Mouse (Mus musculus) embryonic facial prominence, embryonic 14.5 days (tissue): ENCODE data around the gene Sbk2. TPM values are rescaled to one million over a fixed set of nuclear protein-coding genes. Genes with fewer than 3 reads are reported as not detected.

ENCODE experiments used
- ATAC-seq: fragments of 200-750 bp; cut with Nextera tagmentation; 2 replicates; pipeline ENCODE4 v1.8.0; 2017; ENCODE audit warnings: low read depth, moderate number of reproducible peaks, moderate TSS enrichment
- DNase-seq: peaks from one replicate; pipeline ENCODE4 v3.0.0-alpha.2; 2015; ENCODE audit warnings: low spot score
- H3K27ac ChIP-seq: fragments of 300-500 bp; sonication (generic); replicated peaks from 2 replicates; pipeline ENCODE4 v1.5.1; 2014; ENCODE audit warnings: low read depth, mild to moderate bottlenecking, low read length, moderate library complexity
- H3K27me3 ChIP-seq: fragments of 300-500 bp; sonication (generic); replicated peaks from 2 replicates; pipeline ENCODE4 v1.6.1; 2014; ENCODE audit warnings: low read length; ENCODE audit not compliant: control insufficient read depth, insufficient read depth
- H3K36me3 ChIP-seq: fragments of 300-500 bp; sonication (generic); 2 replicates; pipeline ENCODE4 v1.6.1; 2014; ENCODE audit warnings: low read length, mixed read lengths; ENCODE audit not compliant: control insufficient read depth, insufficient read depth
- H3K4me1 ChIP-seq: fragments of 300-500 bp; sonication (generic); 2 replicates; pipeline ENCODE4 v1.6.1; 2014; ENCODE audit warnings: antibody characterized with exemption, low read length; ENCODE audit not compliant: control insufficient read depth, insufficient read depth
- H3K4me2 ChIP-seq: fragments of 300-500 bp; sonication (generic); 2 replicates; pipeline ENCODE4 v1.6.1; 2014; ENCODE audit warnings: low read depth, mild to moderate bottlenecking, low read length, moderate library complexity, mixed read lengths
- H3K4me3 ChIP-seq: fragments of 300-500 bp; sonication (generic); 2 replicates; pipeline ENCODE4 v1.5.1; 2014; ENCODE audit warnings: low read depth, mild to moderate bottlenecking, low read length
- H3K9ac ChIP-seq: fragments of 300-500 bp; sonication (generic); 2 replicates; pipeline ENCODE4 v1.6.1; 2014; ENCODE audit warnings: low read depth, mild to moderate bottlenecking, low read length, moderate library complexity, mixed read lengths
- H3K9me3 ChIP-seq: fragments of 300-500 bp; sonication (generic); 2 replicates; pipeline ENCODE4 v1.6.1; 2016; ENCODE audit warnings: low read length; ENCODE audit not compliant: control insufficient read depth
- WGBS: fragments of 180-500 bp; shearing (Covaris S2); extraction: QIAGEN DNeasy Blood & Tissue Kit; methylation state at CpG from one replicate; pipeline ENCODE4 v1.1.7; 2014; 5-methylcytosine and 5-hydroxymethylcytosine counted together
- polyA plus RNA-seq: library from polyadenylated mRNA; unstranded; fragments of >200 nt; fragmentation: Nextera tagmentation; extraction: Ambion mirVana; gene quantifications from 2 replicates; pipeline ENCODE4 v1.2.1, GENCODE M21; 2014

Sbk2 gene
- polyA plus RNA-seq, 1 experiment from 2014 or later: 0.64 TPM

DNA sequence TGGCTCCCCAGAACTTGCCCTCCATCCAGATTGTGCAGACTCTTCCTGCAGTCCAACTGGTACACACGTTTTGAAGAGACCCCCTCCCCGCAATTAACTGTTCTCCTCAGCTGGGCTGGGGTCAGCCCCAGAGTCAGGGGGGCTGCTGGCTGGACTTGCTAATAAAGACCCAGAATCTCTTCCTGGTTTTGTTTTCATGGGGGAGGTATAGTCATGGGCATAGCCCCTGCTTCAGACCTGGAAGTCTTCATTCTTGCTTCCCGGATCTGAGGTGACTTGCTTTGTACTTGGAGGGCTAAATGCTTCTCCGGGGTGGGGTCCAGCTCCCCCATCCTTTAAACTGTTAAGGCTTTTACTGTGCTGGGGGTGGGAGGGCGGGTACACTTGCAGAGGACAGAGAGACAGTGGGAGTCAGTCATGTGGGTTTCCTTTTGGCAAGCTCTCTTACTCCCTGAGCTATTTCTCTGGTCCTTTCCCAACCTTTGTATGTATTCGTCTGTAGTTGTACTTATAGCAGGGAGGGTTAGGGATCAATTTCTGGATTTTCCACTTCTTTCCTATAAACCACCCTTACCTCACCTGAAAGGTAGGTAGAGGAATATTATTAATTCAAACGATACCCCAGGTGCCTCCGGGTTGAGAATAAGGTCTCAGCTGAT, 42.3 kb downstream of the Sbk2 start, which contains the start of gene Nat14:
Nat14 (plus strand) TSS at position 205 of the 659 bp plus-strand sequence.
- Histone ChIP-seq H3K4me1 (peaks cover 39% of the 10 kb centered on the region), H3K36me3 (peaks cover 39% of the 10 kb centered on the region), H3K27me3 (no peaks in the 10 kb centered on the region), H3K9me3 (no peaks in the 10 kb centered on the region), H3K4me3 (peak within 1 kb of the TSS; percentile 36), H3K9ac (peak within 1 kb of the TSS; percentile 62), H3K4me2 (peak within 1 kb of the TSS; percentile 77), H3K27ac (peak within 1 kb of the TSS; percentile 90)
- 29% methylated on average over 8 of the region's 8 CpGs for WGBS
- DNase-seq (no peak), ATAC-seq (no peak)

GRCm38 (mm10) chr7:4920976-4921823, 43.0 kb downstream of the Sbk2 start:
- Histone ChIP-seq H3K27me3 (no peaks in the 10 kb centered on the region), H3K27ac (peak overlapping the region; percentile 90; the same call in 1 of the 2 replicates), H3K4me3 (no peak overlapping the region), H3K4me2 (no peak overlapping the region), H3K4me1 (peaks cover 41% of the 10 kb centered on the region), H3K9ac (0 out of 2 replicates have a peak overlapping the region, but pooled peaks have one; percentile 8), H3K9me3 (no peaks in the 10 kb centered on the region), H3K36me3 (peaks cover 39% of the 10 kb centered on the region)
- WGBS: 61% methylated on average over 21 of the region's 23 CpGs
- no peak for DNase-seq
- no peak for ATAC-seq

GRCm38 (mm10) chr7:4920496-4920895, 43.7 kb downstream of the Sbk2 start:
- peak overlapping the region; percentile 6; the same call in 1 of the 2 replicates for H3K27ac ChIP-seq
- 89% methylated on average over 19 of the region's 19 CpGs for WGBS

DNA sequence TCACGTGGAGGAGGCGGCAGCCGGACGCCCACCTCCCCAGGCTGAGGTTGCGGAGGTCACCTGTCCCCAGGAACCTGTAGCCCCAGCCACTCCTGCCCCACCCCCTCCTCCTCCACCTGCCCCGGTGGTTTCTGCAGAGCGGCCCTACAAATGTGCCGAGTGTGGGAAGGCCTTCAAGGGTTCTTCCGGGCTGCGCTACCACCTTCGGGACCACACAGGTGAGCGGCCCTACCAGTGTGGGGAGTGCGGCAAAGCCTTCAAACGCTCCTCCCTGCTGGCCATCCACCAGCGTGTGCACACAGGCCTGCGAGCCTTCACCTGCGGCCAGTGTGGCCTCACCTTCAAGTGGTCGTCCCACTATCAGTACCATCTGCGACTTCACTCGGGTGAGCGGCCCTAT, 44.2 kb downstream of the Sbk2 start:
- no peak for DNase-seq
- H3K9me3 ChIP-seq: no peaks in the 10 kb centered on the region
- peaks cover 39% of the 10 kb centered on the region for H3K36me3 ChIP-seq
- peaks cover 32% of the 10 kb centered on the region for H3K4me1 ChIP-seq
- no peak overlapping the region for H3K4me3 ChIP-seq
- no peaks in the 10 kb centered on the region for H3K27me3 ChIP-seq
- 92% methylated on average over 17 of the region's 21 CpGs for WGBS
- no peak for ATAC-seq
- no peak overlapping the region for H3K9ac ChIP-seq
- H3K27ac ChIP-seq: no peak overlapping the region
- no peak overlapping the region for H3K4me2 ChIP-seq

More at GRCm38 (mm10) chr7:4920496-4920895, 43.7 kb downstream of the Sbk2 start:
- Histone ChIP-seq H3K4me3 (no peak overlapping the region), H3K27me3 (no peaks in the 10 kb centered on the region), H3K36me3 (peaks cover 39% of the 10 kb centered on the region), H3K4me2 (no peak overlapping the region), H3K9ac (no peak overlapping the region), H3K4me1 (peaks cover 37% of the 10 kb centered on the region), H3K9me3 (no peaks in the 10 kb centered on the region)
- DNase-seq (no peak), ATAC-seq (no peak)

DNA sequence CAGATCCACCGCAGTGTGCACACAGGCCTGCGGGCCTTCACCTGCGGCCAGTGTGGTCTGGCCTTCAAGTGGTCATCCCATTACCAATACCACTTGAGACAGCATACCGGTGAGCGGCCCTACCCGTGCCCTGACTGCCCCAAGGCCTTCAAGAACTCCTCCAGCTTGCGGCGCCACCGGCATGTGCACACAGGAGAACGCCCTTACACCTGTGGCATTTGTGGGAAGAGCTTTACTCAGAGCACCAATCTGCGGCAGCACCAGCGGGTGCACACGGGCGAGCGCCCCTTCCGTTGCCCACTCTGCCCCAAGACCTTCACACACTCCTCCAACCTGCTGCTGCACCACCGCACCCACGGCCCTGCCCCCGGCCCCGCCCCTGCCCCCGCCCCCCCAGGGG, 45.1 kb downstream of the Sbk2 start:
- no peaks in the 10 kb centered on the region for H3K27me3 ChIP-seq
- H3K27ac ChIP-seq: no peak overlapping the region
- no peak overlapping the region for H3K4me2 ChIP-seq
- H3K4me1 ChIP-seq: peaks cover 28% of the 10 kb centered on the region
- no peaks in the 10 kb centered on the region for H3K9me3 ChIP-seq
- ATAC-seq (no peak), DNase-seq (no peak)
- no peak overlapping the region for H3K9ac ChIP-seq
- 84% methylated on average over 19 of the region's 21 CpGs for WGBS
- H3K4me3 ChIP-seq: no peak overlapping the region
- peaks cover 39% of the 10 kb centered on the region for H3K36me3 ChIP-seq

DNA sequence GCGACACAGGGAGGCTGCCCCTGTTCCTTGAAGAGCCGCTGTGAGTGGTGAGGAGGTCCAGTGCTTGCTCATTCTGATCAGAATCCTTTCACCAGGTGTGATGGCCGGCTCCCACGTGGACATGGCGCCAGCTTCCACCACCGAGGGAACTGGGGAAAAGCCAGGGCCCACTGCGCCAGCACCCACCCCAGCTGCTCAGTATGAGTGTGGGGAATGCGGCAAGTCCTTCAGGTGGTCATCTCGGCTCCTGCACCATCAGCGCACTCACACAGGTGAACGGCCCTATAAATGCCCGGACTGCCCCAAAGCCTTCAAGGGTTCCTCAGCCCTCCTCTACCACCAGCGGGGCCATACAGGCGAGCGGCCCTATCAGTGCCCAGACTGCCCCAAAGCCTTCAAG, 45.5 kb downstream of the Sbk2 start:
- Histone ChIP-seq H3K27ac (no peak overlapping the region), H3K27me3 (no peaks in the 10 kb centered on the region), H3K36me3 (peaks cover 39% of the 10 kb centered on the region), H3K9me3 (no peaks in the 10 kb centered on the region), H3K4me2 (no peak overlapping the region), H3K4me1 (peaks cover 24% of the 10 kb centered on the region), H3K4me3 (no peak overlapping the region), H3K9ac (no peak overlapping the region)
- 89% methylated on average over 10 of the region's 15 CpGs for WGBS
- DNase-seq (no peak), ATAC-seq (no peak)

DNA sequence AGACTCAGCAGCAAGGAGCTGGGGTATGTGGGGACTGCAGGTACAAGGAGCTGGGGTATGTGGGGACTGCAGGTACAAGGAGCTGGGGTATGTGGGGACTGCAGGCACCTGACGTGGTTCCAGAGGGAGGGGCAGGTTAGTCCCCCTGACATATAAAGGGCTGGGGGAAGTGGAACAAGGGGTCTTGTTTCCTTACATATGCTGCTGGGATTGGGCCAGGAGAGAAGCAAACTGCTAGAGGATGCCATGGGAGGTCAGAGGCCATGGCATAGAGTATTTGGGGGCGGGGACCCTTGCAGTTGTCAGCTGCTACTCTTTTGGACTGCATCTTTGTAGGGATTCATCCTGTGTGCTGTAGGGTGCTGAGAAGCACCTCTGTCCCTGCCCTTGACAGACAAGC, 46.7 kb downstream of the Sbk2 start:
- Histone ChIP-seq H3K27me3 (no peaks in the 10 kb centered on the region), H3K4me3 (no peak overlapping the region), H3K27ac (no peak overlapping the region), H3K4me2 (no peak overlapping the region), H3K36me3 (peaks cover 39% of the 10 kb centered on the region), H3K4me1 (peaks cover 13% of the 10 kb centered on the region), H3K9me3 (no peaks in the 10 kb centered on the region), H3K9ac (0 out of 2 replicates have a peak overlapping the region, but pooled peaks have one; percentile 79)
- ATAC-seq (no peak), DNase-seq (no peak)
- 94% methylated on average over 2 of the region's 2 CpGs for WGBS

DNA sequence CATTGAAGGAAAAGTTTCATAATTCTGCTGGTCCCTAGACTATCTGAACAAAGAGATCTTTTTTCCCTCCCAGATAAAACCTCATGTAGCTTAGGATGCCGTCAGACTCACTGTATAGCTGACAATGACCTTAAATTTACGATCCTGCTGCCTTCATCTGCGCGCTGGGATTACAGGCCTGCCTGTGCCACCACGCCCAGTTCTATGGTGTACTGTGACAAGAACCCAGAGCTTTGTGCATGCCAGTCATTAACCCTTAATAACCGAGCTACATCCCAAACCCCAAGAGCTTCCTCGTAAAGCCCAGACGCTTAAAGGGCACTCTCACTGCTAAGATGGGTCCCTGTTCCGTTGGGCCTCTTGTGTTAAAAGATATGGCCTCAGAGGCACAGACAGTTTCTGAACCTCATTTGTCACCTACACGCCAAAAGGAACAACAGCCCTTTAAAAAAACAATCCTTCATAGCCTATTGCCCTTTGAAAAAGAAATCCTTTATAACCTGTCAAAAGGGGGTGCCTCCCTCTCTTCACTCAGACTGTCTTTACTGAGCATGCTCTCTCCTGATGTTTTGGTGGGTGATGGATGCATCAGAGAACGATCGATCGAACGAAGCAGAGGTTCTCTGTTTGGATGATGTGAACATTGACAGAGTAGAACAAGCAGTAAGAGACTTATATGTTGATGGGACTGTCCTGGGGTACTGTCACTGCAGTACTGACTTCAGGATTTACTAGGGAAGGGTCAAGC, 48.4 kb downstream of the Sbk2 start:
- DNase-seq (peak; percentile 70), ATAC-seq (peak; percentile 59)
- H3K36me3 ChIP-seq: peaks cover 36% of the 10 kb centered on the region
- H3K4me3 ChIP-seq: peak overlapping the region; percentile 53
- no peaks in the 10 kb centered on the region for H3K27me3 ChIP-seq
- peak overlapping the region; percentile 96 for H3K27ac ChIP-seq
- H3K4me2 ChIP-seq: peak overlapping the region; percentile 61
- H3K9ac ChIP-seq: peak overlapping the region; percentile 79
- peaks cover 11% of the 10 kb centered on the region for H3K4me1 ChIP-seq
- WGBS: 16% methylated on average over 14 of the region's 14 CpGs
- H3K9me3 ChIP-seq: no peaks in the 10 kb centered on the region
